Mouse (Mus musculus): ENCODE results near the gene Srgap2. TPM values are rescaled to one million over a fixed set of nuclear protein-coding genes. Genes with fewer than 3 reads are reported as not detected.

The Srgap2 gene
- polyA plus RNA-seq, 1 experiment = 16.3 TPM

GRCm38 (mm10) chr1:131540795-131541194 lies 13.6 kb upstream of the Srgap2 start:
- no peak for TF ChIP-seq GATA1 (IDR thresholded peaks at IDR 0.05; ENCODE audit: low read length)

GRCm38 (mm10) chr1:131539771-131540170 lies 12.6 kb upstream of the Srgap2 start:
- no peak for TF ChIP-seq GATA1 (IDR thresholded peaks at IDR 0.05; ENCODE audit: low read length)

GRCm38 (mm10) chr1:131528561-131529166 lies 1.5 kb upstream of the Srgap2 start:
- no peak for TF ChIP-seq GATA1 (IDR thresholded peaks at IDR 0.05; ENCODE audit: low read length)

- TF ChIP-seq GATA1 (IDR thresholded peaks at IDR 0.05; ENCODE audit: low read length) = no peak
These were observed 942 bp upstream of the Srgap2 start for GRCm38 (mm10) chr1:131528081-131528507.

- TF ChIP-seq GATA1 (IDR thresholded peaks at IDR 0.05; ENCODE audit: low read length) = no peak
These were observed 531 bp downstream of the Srgap2 start for GRCm38 (mm10) chr1:131526371-131527270.

- TF ChIP-seq GATA1 (IDR thresholded peaks at IDR 0.05; ENCODE audit: low read length) = no peak
These were observed 1.4 kb downstream of the Srgap2 start for GRCm38 (mm10) chr1:131525586-131526271.

GRCm38 (mm10) chr1:131525101-131525585 lies 2.0 kb downstream of the Srgap2 start:
- no peak for TF ChIP-seq GATA1 (IDR thresholded peaks at IDR 0.05; ENCODE audit: low read length)

- no peak for TF ChIP-seq GATA1 (IDR thresholded peaks at IDR 0.05; ENCODE audit: low read length)
These were observed 3.4 kb downstream of the Srgap2 start for GRCm38 (mm10) chr1:131523794-131524193.

GRCm38 (mm10) chr1:131516588-131516987 lies 10.6 kb downstream of the Srgap2 start:
- TF ChIP-seq GATA1 (IDR thresholded peaks at IDR 0.05; ENCODE audit: low read length) = no peak

- TF ChIP-seq GATA1 (IDR thresholded peaks at IDR 0.05; ENCODE audit: low read length) = no peak
These were observed 13.0 kb downstream of the Srgap2 start for GRCm38 (mm10) chr1:131514197-131514596.

- TF ChIP-seq GATA1 (IDR thresholded peaks at IDR 0.05; ENCODE audit: low read length) = no peak
These were observed 14.0 kb downstream of the Srgap2 start for GRCm38 (mm10) chr1:131513136-131513535.

GRCm38 (mm10) chr1:131511661-131512500 lies 15.3 kb downstream of the Srgap2 start:
- TF ChIP-seq GATA1 (IDR thresholded peaks at IDR 0.05; ENCODE audit: low read length) = no peak

GRCm38 (mm10) chr1:131511131-131511530 lies 16.0 kb downstream of the Srgap2 start:
- no peak for TF ChIP-seq GATA1 (IDR thresholded peaks at IDR 0.05; ENCODE audit: low read length)

GRCm38 (mm10) chr1:131501681-131502080 lies 25.5 kb downstream of the Srgap2 start:
- TF ChIP-seq GATA1 (IDR thresholded peaks at IDR 0.05; ENCODE audit: low read length) = no peak

GRCm38 (mm10) chr1:131498231-131498630 lies 28.9 kb downstream of the Srgap2 start:
- TF ChIP-seq GATA1 (IDR thresholded peaks at IDR 0.05; ENCODE audit: low read length) = no peak

Data from G1E-ER4 (cell line).